Mouse (Mus musculus) c-Kit-positive CD71-positive TER-119-positive erythroid progenitor cells, embryonic 14.5 days (primary cell): ENCODE data around the gene Abraxas2.

Source experiments
- DNase-seq: peaks from one replicate; pipeline ENCODE4 v3.0.0-alpha.2; 2013; ENCODE audit warnings: low spot score

Gene Abraxas2

DNA sequence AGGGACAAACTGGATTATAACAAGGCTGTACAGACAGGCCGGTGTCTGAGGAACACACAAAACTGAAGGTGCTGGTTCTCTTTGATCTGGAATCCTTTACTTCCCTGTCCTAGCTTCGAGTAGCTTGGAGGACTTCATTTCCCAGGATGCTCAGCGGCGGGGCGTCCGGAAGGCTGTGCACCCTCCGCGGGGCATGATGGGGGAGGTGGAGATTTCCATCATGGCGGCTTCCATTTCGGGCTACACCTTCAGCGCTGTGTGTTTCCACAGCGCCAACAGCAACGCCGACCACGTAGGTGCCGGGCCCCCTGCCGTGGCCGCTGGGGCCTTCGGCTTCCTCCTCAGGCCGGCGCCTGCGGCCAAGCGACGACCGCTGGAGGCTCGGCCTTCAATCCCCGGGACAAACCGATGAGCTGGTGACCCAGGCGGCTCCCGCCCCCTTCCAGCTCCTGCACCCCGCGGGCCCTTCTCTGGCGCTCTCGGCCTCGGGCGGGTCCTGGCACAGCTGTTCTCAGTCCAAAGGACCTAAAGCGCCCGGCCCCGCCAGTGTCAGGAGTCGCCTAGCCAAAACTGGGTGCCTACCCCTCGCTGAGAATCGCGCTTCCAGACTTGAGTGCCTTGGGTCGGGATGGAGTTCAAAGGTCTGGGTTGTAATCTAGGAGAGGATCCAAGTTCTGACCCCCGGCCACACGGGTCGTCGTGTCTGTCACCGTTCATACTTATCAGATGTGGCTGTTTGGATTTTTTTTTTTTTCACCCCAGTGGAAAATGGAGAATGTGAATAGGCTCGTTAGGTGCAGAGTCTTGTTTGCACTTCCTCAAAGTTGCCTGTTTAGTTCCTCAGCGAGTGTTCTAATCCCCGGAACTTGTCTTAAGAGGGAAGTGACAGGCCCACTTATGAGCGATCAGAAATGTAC is at the start of gene Abraxas2:
Gene Abraxas2, plus strand, starts transcription at position 184 of the 917 bp plus-strand sequence.
- peak; percentile 90 for DNase-seq

DNA sequence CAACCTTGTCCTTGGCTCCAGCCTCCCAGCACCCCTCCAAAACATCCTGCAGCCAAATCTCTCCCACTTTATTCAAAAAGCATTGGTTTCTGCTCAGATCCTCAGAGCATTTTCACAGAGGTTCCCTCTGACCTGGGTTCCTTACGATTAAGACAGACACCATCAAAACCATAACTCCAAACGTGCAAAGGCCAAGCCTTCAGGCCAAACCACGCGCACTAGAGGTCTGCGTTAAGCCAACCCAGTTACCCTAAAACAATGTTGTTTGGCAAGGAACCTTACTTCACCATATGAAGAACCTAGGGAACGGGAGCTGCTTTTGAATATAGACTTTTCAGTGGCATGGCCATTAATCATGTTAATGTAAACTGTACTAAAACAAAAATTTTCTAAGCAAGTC is 49.3 kb upstream of the Abraxas2 start:
- DNase-seq, result no peak

DNA sequence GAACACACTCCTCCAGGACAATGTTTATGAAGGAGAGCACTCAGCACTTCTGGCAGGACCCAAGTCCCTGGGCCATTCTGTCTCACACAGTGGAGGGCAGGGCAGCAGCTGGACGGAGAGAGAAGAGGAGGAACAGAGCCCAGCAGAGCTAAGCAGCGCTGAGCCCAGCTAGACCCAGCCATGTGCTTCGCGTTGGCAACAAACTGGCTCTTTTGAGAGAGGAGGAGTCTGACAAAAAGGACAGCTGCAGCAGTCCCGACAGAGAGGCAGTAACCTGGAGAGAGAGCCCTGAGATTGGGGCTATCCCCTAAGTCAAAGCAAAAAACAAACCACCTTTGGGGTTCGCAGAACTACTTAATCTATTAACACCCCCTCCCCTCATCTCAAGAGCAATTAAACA is 48.7 kb upstream of the Abraxas2 start:
- DNase-seq, result no peak

DNA sequence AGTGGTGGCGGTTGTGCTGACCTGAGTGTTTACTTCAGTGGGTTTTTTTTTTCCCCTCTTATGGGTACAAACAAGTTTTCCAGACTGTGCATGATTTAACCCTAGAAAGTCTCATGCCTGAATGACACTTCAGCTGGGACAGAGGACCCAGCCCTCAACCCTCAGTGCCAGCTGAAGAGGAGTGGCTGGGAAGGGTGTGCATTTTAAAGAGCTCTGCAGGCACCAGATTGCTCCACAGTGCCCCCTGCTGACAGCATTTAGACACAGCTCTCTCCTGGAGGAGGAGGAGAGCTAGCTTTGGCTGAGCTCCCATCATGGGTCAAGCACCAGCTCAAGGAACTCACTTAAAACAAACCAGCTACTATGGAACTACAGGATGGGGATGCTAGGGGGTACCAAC is 48.1 kb upstream of the Abraxas2 start:
- peak; percentile 92 for DNase-seq

DNA sequence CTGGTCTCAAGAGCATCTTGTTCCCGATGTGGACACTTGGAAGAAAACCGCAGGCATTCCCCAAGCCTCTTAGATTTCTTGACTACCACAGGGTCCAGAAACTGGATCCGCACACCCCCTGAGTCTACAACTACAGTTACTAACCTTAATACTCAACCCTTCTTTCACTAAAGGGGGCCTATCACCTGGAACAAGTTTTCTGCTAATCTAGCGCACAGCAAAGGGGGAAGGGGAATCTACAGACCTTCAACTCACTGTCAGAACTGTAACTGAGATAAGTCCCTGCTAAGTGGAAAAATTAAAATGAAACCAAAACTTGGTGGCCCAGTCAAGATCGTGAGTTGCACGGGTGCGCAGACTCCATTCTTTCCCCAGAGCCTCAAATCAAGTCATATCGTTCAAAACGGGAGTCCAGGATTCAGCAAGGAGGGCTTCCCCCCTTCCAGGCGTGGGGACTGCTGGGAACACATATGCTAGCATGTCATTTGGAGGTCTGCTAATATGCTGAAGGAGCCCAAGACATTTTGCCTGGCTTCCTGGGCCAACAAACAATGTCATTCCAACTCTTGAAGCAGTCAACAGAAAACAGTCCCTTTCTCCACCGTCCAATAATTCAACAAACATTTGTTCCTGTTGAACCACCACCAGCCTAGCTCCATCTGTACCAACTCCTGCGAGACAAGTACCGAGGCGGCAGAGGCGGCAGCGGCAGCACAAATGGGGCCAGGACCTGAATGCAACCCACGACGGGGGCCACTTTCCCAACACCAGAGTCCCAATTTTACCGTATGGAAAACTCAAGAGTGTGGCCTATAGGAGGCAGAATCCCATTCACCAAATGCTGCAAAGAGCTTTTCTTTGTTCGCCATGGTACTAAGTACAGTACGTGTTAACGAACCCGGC is 47.1 kb upstream of the Abraxas2 start:
- peak; percentile 63 for DNase-seq

DNA sequence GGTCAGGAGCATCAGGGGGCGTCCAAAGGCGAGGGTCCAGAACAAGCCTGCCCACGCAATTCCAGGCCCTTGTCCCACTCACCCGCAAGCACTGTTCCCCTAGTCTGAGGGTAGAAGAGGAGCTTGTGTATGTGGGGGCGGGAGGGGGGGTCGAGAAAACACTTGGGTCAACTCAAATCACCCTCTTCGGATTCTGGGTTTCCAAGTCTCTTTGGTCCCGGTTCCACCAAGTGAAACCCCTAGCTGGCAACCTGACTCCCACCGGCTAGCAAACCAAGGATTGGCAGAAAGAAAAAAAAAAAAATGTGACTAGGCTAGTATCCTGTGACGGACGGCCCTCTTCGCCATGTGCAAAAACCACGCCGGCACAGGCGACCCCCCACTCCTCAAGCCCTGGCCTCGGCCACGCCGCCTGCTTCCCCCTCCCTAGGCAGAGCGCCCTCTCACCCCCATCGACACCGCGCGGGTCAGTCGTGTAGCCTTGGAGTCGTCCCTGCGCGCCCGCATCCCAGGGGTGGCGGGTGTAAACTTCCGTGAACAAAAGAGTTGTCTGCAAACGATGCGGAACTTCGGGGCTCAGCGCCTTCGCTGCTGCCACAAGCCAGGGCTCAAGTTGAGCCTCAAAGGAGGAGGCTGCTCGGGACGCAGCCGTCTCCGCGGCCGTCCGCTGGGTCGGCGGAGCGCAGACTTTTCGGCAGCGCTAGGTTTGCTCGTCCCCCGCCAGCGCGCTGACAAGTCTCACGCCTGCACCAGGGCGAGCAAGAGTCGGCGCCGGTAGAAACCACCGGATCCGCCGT is 46.2 kb upstream of the Abraxas2 start:
- peak; percentile 44 for DNase-seq

DNA sequence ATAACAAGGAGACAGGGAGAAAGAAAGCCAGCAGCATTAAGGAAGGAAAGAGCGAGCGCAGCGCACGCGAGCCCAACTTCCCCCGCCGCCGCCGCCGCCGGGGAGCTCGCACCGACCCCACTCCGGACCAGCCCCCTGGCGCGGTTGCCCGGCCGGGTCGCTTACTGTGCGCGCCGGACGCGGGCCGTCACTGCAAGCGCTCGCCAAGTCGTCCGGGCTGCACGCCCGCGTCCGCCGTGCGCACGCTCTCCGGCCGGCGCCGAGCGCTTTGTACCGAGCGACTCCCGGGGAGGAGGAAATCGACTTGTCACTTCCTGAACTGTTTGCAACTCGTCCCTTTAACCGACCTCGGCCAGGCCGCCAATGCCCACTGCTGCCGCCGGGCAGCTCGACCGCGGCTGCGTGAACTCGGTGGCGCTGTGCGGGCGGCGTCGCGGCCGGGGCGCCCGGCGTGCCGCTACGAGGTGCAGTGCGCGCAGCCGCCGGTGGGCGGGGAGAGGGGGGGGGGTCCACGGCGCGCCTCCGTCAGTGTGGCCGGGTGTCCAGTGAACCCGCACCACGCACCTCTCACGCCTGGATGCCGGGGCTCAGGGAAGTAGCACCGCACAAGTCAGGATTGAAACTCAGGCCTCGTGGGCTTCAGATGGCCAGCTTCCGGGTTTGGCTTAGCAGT is 45.5 kb upstream of the Abraxas2 start, which contains the start of gene Fam53b:
Gene Fam53b, minus strand, starts transcription at position 471 of the 673 bp plus-strand sequence.
- DNase-seq, result no peak

DNA sequence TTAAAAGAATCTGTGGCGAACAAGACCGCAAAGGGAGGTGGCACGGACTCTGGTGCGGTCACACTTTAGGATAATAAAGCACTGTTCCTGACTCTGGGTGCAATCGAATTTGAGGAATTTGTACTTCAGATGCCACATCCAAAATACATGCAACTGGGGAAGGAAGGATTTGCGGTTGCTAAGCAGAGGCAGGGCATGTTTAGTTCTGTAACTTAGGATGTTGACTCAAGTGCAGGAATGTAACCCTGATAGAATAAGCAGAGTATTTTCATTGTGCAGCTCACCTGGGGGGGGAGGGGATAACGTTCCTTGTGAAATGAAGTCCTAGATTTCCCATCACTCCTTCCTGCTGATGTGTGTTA is 45.0 kb upstream of the Abraxas2 start:
- no peak for DNase-seq

DNA sequence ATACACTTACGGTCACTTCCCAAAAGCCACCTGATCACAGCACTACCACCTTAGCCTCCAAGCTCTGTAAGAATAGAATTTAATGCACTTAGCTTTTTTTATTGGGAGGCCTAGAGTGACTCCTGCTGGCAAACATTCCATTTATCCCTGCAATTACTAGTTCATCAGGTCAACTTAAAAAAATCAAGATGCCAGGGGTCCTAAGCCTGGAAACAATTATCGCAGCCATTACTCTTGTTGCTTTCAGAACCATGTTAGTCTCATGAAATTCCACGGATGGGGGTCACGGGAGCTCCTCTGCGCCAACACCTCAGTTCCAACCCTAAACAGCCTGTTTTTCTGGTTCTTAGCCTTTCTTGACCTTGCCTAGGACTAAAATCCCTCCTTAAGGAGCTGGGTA is 43.9 kb upstream of the Abraxas2 start:
- DNase-seq, result no peak

DNA sequence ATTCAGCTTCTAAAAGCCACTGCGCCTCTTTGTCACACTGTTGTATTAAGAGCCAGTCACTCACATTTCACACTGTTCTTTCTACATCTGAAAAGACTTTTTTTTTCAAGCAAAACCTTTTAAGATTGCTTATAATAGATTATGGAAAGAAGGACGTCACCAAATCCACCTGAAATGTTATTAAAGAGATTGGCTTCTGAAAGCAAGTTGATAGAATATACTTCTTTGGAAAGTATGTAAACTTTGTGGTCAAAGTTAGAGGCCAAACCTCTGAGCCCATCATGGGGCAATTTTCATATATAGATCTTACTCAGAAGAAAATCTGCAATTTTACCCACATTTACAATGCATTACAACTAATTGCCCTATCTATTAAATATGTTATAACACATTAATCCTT is 42.5 kb upstream of the Abraxas2 start:
- no peak for DNase-seq

DNA sequence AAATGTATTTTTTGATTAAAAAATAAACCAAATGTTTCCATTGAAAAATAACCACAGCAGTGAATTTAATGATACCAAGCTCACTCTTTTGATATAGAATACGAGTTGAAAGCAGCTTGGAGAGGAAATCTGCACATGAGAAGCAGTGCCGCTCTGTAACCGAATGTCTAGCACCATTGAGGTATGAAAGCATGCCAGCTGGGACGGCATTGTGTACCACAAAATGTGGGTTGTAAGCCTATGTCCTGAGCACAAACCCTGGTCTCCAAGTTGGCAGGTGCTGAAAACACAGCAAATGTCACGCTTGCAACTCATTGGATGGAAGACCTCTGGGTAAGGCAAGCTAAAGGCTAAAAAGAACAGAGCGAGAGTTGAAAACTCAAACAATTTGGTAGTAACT is 42.0 kb upstream of the Abraxas2 start:
- no peak for DNase-seq

DNA sequence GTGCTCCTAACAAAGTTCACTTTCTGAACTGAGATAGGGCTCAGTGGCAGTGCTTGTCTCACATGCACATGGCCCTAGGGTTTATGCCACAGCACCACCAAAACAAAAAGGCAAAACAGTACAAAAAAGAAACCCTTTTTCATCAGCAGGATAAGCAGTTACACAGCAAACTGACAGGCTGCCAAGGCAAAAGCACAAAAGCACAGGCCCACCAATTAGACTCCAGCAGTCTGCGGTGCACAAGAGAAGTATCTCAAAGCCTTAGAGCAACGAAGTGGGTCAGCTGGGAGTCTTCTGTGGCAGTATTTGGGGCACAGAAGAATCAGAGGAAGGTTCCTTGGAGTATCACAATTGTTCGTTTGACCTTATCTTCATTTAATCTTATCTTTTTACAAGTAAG is 38.3 kb upstream of the Abraxas2 start:
- no peak for DNase-seq

DNA sequence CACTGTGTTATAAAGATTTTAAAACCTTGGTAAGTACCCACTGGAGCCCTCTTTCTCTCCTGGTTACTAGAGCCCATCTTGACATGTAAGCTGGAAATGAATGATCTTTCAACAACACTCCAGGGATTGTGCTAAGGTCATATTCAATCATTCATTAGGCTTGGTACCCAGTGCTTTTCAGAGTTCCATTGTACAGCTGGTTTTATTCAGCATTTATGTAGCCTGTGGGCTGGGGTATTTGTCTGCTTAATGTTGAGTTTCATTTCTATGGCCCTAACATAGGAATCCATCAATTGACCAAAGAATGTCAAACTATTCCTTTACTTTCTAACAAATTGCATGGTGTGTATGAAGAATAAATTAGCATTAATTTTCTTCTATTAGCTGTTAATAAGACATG is 35.2 kb upstream of the Abraxas2 start:
- DNase-seq, result no peak

DNA sequence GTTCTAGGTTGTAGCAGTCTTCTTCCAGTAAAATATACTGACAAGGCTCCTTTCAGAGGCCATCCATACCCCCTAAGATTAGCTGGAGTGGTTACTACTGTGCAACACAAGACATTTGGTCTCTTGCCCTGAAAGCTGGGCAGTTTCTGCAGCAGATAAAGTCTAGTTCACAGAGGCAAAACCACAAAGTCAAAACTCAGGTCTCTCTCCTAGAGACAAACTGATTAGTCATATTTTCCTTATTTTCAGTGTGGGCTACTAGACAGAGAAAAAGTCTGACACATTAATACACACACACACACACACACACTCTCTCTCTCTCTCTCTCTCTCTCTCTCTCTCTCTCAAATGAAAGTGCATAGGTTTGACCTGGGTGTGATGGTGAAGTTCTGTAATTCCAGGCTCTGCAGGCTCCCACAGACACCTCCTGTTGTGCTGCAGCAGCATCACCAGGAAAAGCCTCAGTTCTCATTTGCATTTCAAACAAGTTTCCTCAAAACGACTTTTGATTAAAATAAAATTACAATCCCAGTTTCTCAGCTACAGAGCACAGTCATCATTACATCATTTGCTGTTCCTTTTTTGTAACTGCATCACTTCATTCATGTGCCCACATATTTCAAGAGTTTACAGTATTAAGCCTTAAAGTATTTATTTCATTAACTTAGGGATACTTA is 34.5 kb upstream of the Abraxas2 start:
- no peak for DNase-seq

DNA sequence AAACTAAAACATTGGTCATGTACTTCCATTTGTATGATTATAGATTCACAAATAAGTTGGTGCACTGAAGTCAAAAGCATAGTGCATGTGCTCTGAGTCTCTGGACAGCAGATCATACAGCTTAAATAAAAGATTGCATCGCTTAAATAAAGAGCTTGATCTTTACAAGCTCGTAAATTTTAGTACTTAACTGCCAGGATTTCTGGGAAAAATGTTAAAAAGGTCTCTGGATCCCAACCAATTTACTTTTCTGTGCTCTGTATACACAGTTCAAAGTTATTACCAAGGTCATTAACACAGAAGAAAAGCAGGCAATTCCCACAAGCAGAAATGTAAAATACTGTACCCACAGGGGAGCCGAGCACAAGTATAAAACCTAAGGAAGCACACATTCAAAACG is 28.1 kb upstream of the Abraxas2 start:
- no peak for DNase-seq

DNA sequence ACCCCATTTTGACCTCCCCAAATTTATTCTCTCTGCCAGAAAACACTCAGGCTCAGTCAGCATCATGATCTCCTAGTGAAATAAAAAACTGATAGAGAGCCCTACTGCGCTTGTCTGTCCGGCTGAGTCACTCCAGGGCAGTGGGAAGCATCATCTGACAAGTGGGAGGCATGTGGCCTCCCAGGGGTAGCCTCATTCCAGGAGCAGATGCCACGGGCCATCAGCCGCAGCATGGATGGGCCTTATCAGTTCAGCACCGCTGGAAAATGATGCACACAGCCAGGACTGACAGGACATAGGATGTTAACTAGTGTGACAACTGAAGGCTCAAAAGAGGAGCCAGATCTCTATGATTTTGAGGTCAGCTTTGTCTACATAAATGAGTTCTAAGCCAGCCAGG is 17.7 kb upstream of the Abraxas2 start:
- DNase-seq, result no peak

DNA sequence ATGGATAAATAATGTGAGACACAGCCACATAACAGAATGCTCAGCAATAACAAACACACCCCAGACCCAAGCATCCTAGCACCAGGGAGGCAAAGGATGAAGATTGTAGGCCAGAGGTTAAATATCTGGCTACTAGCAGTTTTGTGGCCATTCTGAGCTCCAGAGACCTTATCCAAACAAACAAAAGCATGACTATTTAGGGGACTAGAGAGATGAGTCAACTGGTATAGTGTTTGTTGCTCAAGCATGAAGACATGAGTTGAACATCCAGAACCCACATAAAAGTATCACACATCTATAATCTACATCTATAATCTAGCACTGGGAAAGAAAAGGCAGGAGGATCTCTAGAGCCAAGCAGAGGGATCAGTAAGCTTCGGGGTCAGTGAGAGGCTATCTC is 16.6 kb upstream of the Abraxas2 start:
- no peak for DNase-seq

DNA sequence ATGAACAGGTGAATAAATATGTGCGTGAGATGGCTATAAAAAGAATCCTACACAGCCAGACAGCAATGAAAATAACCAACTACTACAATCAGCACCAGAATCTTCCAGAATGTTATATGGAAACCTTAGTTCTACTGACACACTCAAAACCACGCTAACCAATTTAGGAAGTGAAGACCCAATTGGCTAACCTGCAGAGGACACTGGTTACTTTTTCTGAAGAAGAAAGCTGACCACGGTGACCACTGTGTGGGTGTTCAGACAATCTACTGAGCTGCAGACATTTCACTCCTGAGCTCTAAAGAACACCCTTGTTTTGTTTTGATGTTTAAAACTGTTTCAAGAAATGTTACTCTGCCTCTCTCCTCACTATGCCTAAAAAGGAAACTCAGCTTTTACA is 15.9 kb upstream of the Abraxas2 start:
- no peak for DNase-seq

DNA sequence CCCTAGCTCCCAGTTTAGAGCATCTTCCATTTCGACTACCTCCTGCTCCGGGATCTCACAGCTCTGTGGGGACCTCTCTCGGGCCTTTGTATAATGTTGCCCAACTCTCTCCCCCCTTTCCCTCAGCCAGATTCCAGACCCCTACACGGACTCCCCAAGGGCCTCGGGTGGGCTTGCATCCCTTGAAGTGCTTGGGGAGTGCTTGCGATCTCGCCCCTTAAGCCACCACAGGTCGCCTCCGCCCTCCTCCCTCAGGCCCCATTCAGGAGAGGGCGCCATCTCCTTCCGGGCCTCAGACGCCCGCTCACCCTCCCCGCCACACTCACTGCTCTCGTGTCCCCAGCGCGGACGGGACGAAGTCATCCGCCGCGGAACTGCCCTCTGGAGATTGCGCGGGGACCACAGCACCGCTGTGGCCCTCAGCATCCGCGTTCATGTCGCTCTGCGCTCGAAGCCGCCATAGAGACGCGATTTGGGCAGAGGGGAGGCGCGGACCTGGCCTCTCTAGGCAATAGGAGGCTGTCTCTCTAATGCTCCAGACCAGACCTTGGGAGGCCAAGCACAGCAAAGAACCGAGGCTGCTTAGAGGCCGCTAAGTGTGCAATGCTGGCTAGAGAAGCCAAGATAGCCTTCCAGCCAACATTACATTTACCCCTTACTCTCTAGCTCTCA is 6.7 kb upstream of the Abraxas2 start, which contains the start of gene Eef1akmt2:
Gene Eef1akmt2, minus strand, starts transcription at position 501 of the 672 bp plus-strand sequence.
- DNase-seq, result peak; percentile 80

DNA sequence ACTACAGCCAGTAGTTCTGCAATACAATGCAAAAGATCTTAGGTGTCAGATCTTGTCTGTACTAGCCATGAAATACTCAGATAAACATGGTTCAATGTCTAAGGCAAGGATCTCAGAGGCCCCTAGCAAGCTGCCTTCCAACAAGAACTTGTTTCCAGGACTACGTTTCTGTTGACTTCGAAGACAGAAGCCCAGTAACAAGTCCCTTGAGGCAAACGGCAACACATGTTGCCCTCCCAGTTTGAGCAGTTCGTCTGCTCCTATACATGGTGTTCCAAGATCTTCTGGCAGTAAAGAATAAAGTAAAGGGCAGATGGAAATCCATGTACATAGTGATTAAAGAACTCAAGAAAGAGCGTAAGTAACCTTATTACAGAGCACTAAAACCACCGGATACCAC is 5.7 kb upstream of the Abraxas2 start:
- DNase-seq, result no peak
